Mouse (Mus musculus) G1E (cell line): ENCODE measurements around the gene Mical3.

ENCODE experiments used
- CTCF ChIP-seq: IDR thresholded peaks from 2 replicates; pipeline ENCODE4 v1.5.1; 2012; ENCODE audit warnings: low read depth, low read length, inconsistent platforms, mixed read lengths
- GATA1 ChIP-seq: IDR thresholded peaks from 2 replicates; pipeline ENCODE4 v1.6.1; 2012; ENCODE audit warnings: borderline replicate concordance, low read length, inconsistent platforms, mixed read lengths
- POLR2AphosphoS5 ChIP-seq: IDR thresholded peaks from 2 replicates; pipeline ENCODE4 v1.6.1; 2012; ENCODE audit warnings: low read depth, low read length, inconsistent platforms; ENCODE audit not compliant: insufficient replicate concordance
- TAL1 ChIP-seq: conservative IDR thresholded peaks from 2 replicates; pipeline ENCODE4 v1.6.1; 2012; ENCODE audit warnings: low read depth, low read length, inconsistent platforms, mixed read lengths

GRCm38 (mm10) chr6:121068087-121068464 is 62.7 kb downstream of the Mical3 start:
- TF ChIP-seq CTCF (no peak), GATA1 (no peak), TAL1 (no peak), POLR2AphosphoS5 (no peak)
